Mouse (Mus musculus) midbrain, embryonic 14.5 days (tissue): Measurements from ENCODE around the gene Nkd2. TPM values are rescaled to one million over a fixed set of nuclear protein-coding genes. Genes with fewer than 3 reads are reported as not detected.

ENCODE experiments used
- ATAC-seq: fragments of 200-750 bp; cut with Nextera tagmentation; 2 replicates; pipeline ENCODE4 v1.8.0; 2017; ENCODE audit warnings: moderate number of reproducible peaks, moderate library complexity; ENCODE audit not compliant: low FRiP score, low TSS enrichment
- DNase-seq: peaks from one replicate; pipeline ENCODE4 v3.0.0-alpha.2; 2015
- H3K27ac ChIP-seq: fragments of 300-500 bp; sonication (generic); replicated peaks from 2 replicates; pipeline ENCODE4 v1.5.1; 2014; ENCODE audit warnings: mild to moderate bottlenecking, low read depth, low read length, moderate library complexity
- H3K27me3 ChIP-seq: fragments of 300-500 bp; sonication (generic); 2 replicates; pipeline ENCODE4 v1.6.1; 2014; ENCODE audit warnings: low read length, control low read depth, mixed read lengths; ENCODE audit not compliant: control insufficient read depth, insufficient read depth
- H3K36me3 ChIP-seq: fragments of 300-500 bp; sonication (generic); 2 replicates; pipeline ENCODE4 v1.6.1; 2014; ENCODE audit warnings: low read length, control low read depth; ENCODE audit not compliant: control insufficient read depth, insufficient read depth
- H3K4me1 ChIP-seq: fragments of 300-500 bp; sonication (generic); 2 replicates; pipeline ENCODE4 v1.6.1; 2014; ENCODE audit warnings: mild to moderate bottlenecking, antibody characterized with exemption, low read length, control low read depth; ENCODE audit not compliant: control insufficient read depth, insufficient read depth
- H3K4me2 ChIP-seq: fragments of 300-500 bp; sonication (generic); 2 replicates; pipeline ENCODE4 v1.6.1; 2014; ENCODE audit warnings: mild to moderate bottlenecking, low read length, moderate library complexity
- H3K4me3 ChIP-seq: fragments of 300-500 bp; sonication (generic); replicated peaks from 2 replicates; pipeline ENCODE4 v1.5.1; 2014; ENCODE audit warnings: low read depth, low read length
- H3K9ac ChIP-seq: fragments of 300-500 bp; sonication (generic); replicated peaks from 2 replicates; pipeline ENCODE4 v1.6.1; 2014; ENCODE audit warnings: mild to moderate bottlenecking, low read length, moderate library complexity
- H3K9me3 ChIP-seq: fragments of 300-500 bp; sonication (generic); 2 replicates; pipeline ENCODE4 v1.6.1; 2016; ENCODE audit warnings: low read length, control low read depth, mixed read lengths; ENCODE audit not compliant: control insufficient read depth
- WGBS: fragments of 180-500 bp; shearing (Covaris S2); extraction: QIAGEN DNeasy Blood & Tissue Kit; methylation state at CpG from one replicate; pipeline ENCODE4 v1.1.7; 2014; 5-methylcytosine and 5-hydroxymethylcytosine counted together
- polyA plus RNA-seq: library from polyadenylated mRNA; unstranded; fragments of >200 nt; fragmentation: Nextera tagmentation; extraction: Ambion mirVana; gene quantifications from 2 replicates; pipeline ENCODE4 v1.2.1, GENCODE M21; 2014

Nkd2 gene
- polyA plus RNA-seq = 11.1 and 12.6 TPM in 2 replicates

DNA sequence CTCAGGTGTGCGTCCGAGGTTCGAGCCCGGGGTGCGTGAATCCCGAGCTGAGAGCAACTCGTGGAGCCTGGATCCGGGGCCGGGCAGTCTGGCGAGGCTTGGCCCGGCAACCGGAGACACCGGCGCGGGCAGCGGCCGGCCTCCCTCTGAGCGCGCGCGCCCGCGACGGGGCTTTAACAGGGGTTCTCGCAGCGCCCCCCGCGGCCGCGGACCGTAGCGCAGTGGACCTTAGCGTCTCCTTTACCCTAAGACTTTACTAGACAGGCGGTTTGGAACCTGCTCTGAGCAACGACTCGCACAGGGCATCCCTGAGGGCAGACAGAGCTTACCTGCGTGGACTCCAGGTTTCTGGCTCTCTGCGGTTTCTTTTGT, at the start of gene Nkd2:
TSS of gene Nkd2 (minus strand) at position 167 of the 372 bp plus-strand sequence.
- Histone ChIP-seq H3K4me3 (peak within 1 kb of the TSS; percentile 61), H3K4me2 (peak within 1 kb of the TSS; percentile 81), H3K36me3 (no peaks in the 10 kb centered on the region), H3K4me1 (no peaks in the 10 kb centered on the region), H3K9ac (peak within 1 kb of the TSS; percentile 57), H3K9me3 (no peaks in the 10 kb centered on the region), H3K27me3 (peaks cover 32% of the 10 kb centered on the region), H3K27ac (no peak within 1 kb of the TSS)
- DNase-seq (peak; percentile 93), ATAC-seq (peak; percentile 86)
- 2% methylated on average over 38 of the region's 38 CpGs for WGBS

DNA sequence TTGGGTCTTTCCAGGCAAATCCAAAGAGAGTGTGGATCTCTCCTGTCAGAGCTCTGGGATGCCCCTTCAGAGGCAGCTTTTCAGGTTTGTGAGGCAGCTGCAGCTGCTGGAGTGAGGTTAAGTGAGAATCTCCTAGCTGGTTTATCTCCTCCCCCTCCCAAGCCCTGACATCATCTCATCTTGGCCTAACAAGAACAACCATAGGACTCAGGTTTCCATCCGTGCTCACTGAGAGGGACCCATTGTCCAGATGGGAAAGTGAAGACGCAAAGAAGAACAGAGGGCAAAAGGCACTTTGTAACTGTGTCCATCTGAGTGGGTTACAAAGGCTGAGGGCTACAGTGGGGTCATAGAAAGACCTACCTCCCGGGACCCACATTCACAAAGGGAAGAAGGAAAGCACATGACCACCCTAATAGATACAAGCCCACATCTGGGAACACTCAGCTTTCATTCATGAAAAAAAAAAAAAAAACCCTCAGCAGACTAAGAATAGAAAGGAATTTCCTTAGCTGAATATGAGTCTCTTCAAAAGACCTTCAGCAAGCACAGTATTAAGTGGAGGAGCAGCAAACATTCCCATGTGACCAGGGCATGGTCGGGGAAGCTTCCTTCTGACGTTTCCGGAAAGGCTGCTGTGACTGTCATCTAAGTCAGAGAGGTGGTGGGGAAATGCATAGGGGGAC, 45.2 kb upstream of the Nkd2 start:
- Histone ChIP-seq H3K9me3 (no peaks in the 10 kb centered on the region), H3K27me3 (no peaks in the 10 kb centered on the region), H3K36me3 (no peaks in the 10 kb centered on the region), H3K4me2 (no peak overlapping the region), H3K4me3 (no peak overlapping the region), H3K4me1 (no peaks in the 10 kb centered on the region), H3K9ac (no peak overlapping the region), H3K27ac (no peak overlapping the region)
- 69% methylated on average over 6 of the region's 6 CpGs for WGBS
- no peak for ATAC-seq
- DNase-seq = no peak

DNA sequence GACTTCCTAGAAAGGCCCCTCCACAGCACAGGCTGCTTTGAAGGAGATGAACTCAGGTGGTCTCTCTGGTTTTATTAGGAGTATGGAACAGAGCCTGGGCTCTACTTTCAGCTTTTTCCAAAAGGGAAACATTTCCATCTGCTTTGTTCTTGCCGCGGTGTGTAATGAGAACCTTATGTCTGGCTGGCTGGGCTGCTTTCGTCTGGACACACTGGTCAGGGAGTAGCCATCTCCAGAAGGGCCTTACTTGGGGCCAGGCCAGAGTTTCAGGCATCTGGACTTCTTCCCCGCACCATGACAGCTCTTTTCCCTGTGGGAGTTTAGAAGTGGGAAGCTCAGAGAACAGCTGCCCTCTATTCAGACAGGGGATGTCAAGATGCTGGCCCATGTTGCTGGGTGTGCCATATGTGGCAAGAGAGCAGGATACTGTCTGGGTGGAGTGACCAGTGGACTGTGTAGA, 40.0 kb upstream of the Nkd2 start:
- Histone ChIP-seq H3K9ac (no peak overlapping the region), H3K36me3 (no peaks in the 10 kb centered on the region), H3K27me3 (no peaks in the 10 kb centered on the region), H3K4me3 (no peak overlapping the region), H3K4me1 (no peaks in the 10 kb centered on the region), H3K4me2 (no peak overlapping the region), H3K9me3 (no peaks in the 10 kb centered on the region), H3K27ac (no peak overlapping the region)
- WGBS = 82% methylated on average over 4 of the region's 4 CpGs
- no peak for DNase-seq
- ATAC-seq = no peak

DNA sequence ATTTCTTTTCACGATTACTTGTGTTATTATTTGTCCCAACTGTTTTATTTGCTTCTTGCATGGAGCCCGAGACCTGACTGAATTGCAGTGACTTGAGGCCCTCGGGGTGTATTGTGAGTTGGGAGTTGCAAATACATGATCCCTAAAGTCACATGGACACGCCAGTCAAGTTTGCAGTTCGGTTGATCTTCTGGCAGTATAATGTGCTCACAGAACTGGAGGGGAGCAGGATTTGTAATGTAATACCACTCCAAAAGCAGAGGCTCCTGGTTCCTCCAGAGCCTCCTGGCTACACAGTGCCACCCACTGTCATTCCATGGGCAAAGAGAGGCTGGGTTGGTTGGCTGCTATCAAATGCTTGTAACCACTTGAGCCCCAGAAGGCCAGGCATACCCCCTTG, 39.2 kb upstream of the Nkd2 start:
- DNase-seq = no peak
- no peaks in the 10 kb centered on the region for H3K27me3 ChIP-seq
- no peak for ATAC-seq
- H3K36me3 ChIP-seq = no peaks in the 10 kb centered on the region
- H3K4me3 ChIP-seq = no peak overlapping the region
- no peak overlapping the region for H3K9ac ChIP-seq
- no peaks in the 10 kb centered on the region for H3K4me1 ChIP-seq
- no peak overlapping the region for H3K4me2 ChIP-seq
- WGBS = 75% methylated on average over 5 of the region's 5 CpGs
- H3K27ac ChIP-seq = no peak overlapping the region
- H3K9me3 ChIP-seq = no peaks in the 10 kb centered on the region

DNA sequence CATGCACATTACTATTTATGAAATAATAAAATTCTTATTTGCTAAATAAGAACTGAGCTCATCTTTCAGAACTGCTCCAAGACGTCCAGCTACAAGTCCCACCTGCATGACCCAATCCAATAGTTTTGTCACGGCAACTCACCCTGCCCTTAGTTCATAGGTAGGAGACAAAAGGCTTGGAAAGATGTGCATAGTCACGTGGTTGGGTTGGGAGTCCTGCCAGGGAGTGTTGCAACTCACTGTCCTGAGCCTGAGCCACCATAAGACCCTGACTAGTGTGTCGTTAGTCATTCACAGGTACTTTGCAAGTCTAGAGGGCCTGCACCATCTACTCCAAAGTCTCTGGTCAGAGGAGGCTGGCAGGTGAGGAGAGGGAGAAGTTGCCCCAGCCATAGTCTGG, 38.6 kb upstream of the Nkd2 start:
- H3K9me3 ChIP-seq = no peaks in the 10 kb centered on the region
- no peak for DNase-seq
- H3K27ac ChIP-seq = no peak overlapping the region
- ATAC-seq = no peak
- H3K27me3 ChIP-seq = no peaks in the 10 kb centered on the region
- no peak overlapping the region for H3K4me2 ChIP-seq
- H3K9ac ChIP-seq = no peak overlapping the region
- no peaks in the 10 kb centered on the region for H3K36me3 ChIP-seq
- no peak overlapping the region for H3K4me3 ChIP-seq
- 77% methylated on average over 4 of the region's 4 CpGs for WGBS
- H3K4me1 ChIP-seq = no peaks in the 10 kb centered on the region

DNA sequence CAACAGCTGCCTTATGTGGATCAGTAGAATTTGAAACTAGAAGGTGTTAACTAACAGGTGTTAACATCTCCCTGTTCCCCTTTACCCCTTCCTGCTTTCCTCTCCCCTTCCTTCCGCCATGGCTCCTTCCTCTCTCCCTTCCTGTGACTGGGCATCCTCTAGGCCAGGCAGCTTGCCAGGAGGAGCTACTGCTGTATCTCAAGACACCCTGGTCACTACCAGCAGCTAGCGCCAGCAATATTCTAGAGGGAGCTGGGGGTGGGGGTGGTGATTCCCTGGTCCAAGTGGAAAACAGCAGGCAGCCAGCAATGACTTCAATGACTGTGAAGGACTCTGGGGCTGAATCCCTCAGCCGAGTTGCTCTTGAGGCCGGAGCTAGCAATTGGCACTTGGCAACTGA, 38.2 kb upstream of the Nkd2 start:
- Histone ChIP-seq H3K9me3 (no peaks in the 10 kb centered on the region), H3K4me2 (no peak overlapping the region), H3K9ac (no peak overlapping the region), H3K36me3 (no peaks in the 10 kb centered on the region), H3K27me3 (no peaks in the 10 kb centered on the region), H3K4me3 (no peak overlapping the region), H3K4me1 (no peaks in the 10 kb centered on the region), H3K27ac (no peak overlapping the region)
- no peak for DNase-seq
- no peak for ATAC-seq
- 84% methylated on average over 4 of the region's 4 CpGs for WGBS

DNA sequence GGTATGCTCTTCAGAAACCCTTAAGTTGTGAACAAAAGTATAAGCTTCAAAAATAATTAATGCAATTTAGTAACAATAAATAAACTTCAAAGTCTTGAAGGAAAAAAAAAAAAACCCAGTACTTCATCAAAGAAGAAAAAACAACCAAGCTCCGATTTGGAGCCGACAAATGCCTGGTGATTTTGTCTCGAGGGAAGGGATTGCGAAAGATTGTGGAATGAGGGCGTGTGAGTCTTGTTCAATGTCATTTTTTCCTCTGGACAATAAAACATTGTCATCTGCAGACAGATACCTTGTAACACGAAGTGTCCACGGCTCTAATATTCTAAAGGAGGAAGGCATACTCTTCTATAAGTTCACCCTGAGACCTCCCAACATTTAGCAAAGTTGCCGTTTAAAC, 33.9 kb upstream of the Nkd2 start:
- no peak overlapping the region for H3K9ac ChIP-seq
- H3K27ac ChIP-seq = no peak overlapping the region
- H3K36me3 ChIP-seq = no peaks in the 10 kb centered on the region
- H3K9me3 ChIP-seq = no peaks in the 10 kb centered on the region
- WGBS = 85% methylated on average over 8 of the region's 8 CpGs
- H3K4me1 ChIP-seq = no peaks in the 10 kb centered on the region
- ATAC-seq (no peak), DNase-seq (no peak)
- no peak overlapping the region for H3K4me2 ChIP-seq
- H3K27me3 ChIP-seq = no peaks in the 10 kb centered on the region
- H3K4me3 ChIP-seq = no peak overlapping the region

DNA sequence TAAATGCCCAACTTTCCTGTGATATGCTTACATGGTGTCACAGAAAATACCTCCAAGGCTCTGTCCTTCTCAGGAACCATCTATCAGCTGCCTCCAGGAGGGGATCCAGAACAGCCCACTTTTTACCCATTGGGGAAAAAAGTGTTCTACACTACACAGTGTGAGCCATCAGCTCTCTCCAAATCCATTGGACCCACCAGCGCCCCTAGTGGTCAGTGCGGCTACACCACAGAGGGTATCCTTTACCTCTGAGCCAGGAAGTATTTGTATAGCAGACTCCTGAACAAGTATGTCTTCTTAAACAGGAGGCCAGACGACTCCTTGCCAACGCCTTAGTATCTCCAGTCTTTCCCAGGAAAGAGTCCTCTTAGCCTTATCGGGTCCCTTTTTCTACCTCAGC, 32.4 kb upstream of the Nkd2 start:
- 91% methylated on average over 5 of the region's 5 CpGs for WGBS
- Histone ChIP-seq H3K9ac (no peak overlapping the region), H3K4me3 (no peak overlapping the region), H3K27ac (no peak overlapping the region), H3K27me3 (no peaks in the 10 kb centered on the region), H3K4me2 (no peak overlapping the region), H3K36me3 (no peaks in the 10 kb centered on the region), H3K9me3 (no peaks in the 10 kb centered on the region), H3K4me1 (no peaks in the 10 kb centered on the region)
- ATAC-seq (no peak), DNase-seq (no peak)

DNA sequence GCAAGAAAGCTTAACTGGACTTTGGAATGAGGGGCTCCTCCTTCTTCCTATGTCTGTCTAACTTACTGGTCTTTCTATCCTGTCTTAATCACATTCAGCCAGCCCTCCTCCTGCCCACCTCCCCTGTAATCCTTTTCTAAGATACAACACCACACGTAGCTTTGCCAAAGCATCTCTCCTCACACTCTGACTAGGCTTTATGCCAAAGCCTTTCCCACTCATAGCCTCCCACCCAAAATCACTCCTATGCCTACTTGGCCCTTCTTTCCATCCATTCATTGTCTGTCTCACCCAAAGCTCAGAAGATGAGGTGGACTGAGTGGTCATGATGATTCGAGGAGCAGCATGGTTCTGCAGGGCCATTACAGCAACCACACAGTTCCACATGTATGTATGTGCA, 24.7 kb upstream of the Nkd2 start:
- no peak overlapping the region for H3K9ac ChIP-seq
- H3K4me3 ChIP-seq = no peak overlapping the region
- WGBS = 50% methylated on average over 2 of the region's 2 CpGs
- H3K27me3 ChIP-seq = no peaks in the 10 kb centered on the region
- H3K4me2 ChIP-seq = no peak overlapping the region
- ATAC-seq (no peak), DNase-seq (no peak)
- H3K27ac ChIP-seq = no peak overlapping the region
- H3K36me3 ChIP-seq = no peaks in the 10 kb centered on the region
- no peaks in the 10 kb centered on the region for H3K9me3 ChIP-seq
- H3K4me1 ChIP-seq = no peaks in the 10 kb centered on the region
